Mouse (Mus musculus) stomach, postnatal 0 days (tissue): ENCODE data around the gene Dok3.

Experiments
- CTCF ChIP-seq: IDR thresholded peaks from 2 replicates; pipeline ENCODE4 v1.5.1; 2016; ENCODE audit warnings: antibody characterized with exemption, low read depth, mild to moderate bottlenecking, moderate library complexity
- EP300 ChIP-seq: optimal IDR thresholded peaks from 2 replicates; pipeline ENCODE3; 2016; ENCODE audit warnings: antibody characterized with exemption

- TF ChIP-seq CTCF = 0 out of 2 replicates have a peak, but pooled peaks have one; percentile 16
- no peak for TF ChIP-seq EP300
These were observed 34.8 kb downstream of the Dok3 start for GRCm38 (mm10) chr13:55494257-55494656.
